Mouse (Mus musculus): ENCODE measurements around the gene Olfr384.
"Not testable (repeated sequence)": the region's sequence is repeated elsewhere in the genome, so short reads cannot be mapped to it uniquely, and the experiment has no call there.

Gene Olfr384

GRCm38 (mm10) chr11:73598294-73598693, at the start of gene Olfr384:
Gene Olfr384 (plus strand): TSS chr11:73598594.
- no peak for DNase-seq (ENCODE audit: low spot score)

- peak; percentile 3 for DNase-seq (ENCODE audit: low spot score)
Measured at GRCm38 (mm10) chr11:73579871-73580270, 18.5 kb upstream of the Olfr384 start.

DNA sequence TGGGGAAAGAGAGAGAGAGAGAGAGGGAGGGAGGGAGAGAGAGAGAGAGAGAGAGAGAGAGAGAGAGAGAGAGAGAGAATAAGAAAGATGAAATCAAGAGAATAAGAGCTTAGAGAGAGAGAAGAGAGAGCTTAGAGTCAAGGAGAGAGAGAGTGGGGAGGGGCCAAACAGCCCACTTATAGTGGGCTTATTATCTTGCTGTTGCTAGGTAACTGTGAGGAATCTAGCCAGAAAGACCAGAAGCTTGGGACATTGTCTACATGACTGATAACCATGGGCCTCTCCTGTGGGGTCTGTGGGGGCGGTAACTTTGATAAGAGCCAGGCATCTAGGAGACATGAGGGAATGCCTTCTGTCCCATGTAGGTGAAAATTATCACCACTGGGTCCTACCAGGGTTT, 15.2 kb upstream of the Olfr384 start:
- DNase-seq (ENCODE audit: low spot score) = not testable (repeated sequence)

GRCm38 (mm10) chr11:73592908-73593307, 5.5 kb upstream of the Olfr384 start, which contains the start of gene Olfr385:
Gene Olfr385 (minus strand): TSS chr11:73593008.
- DNase-seq (ENCODE audit: low spot score) = no peak

Measured in adipocyte (in vitro differentiated cells).